Mouse (Mus musculus): ENCODE measurements around the gene Gm10135.
"Not testable (repeated sequence)": the region's sequence is repeated elsewhere in the genome, so short reads cannot be mapped to it uniquely, and the experiment has no call there.

Gm10135 gene

DNA sequence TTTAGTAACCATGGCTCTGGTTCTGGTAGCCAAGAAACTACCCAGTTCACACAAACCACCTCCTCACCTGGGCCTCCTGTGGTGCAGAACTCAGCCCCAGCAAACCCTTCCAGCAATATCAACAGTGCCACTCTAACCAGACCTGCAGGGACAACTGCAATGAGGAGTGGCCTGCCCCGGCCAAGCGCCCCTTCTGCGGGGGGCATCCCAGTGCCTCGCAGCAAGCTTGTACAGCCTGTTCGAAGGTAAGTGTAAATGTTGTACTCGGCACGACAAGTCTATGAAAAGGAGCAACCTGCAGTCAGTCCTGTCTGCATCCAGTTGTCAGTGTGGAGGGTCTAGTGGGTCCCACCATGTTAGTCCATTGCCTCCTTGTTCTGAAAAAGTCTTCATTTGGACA, at the start of gene Gm10135:
Gene Gm10135, minus strand, starts transcription at position 101 of the 400 bp plus-strand sequence.
- in situ Hi-C loops (cut with MseI, MboI), result loop anchor here in 1 of 2 experiments (25.0 kb wide), 1 partner anchor 413 kb away; no protein-coding TSS in a partner anchor

GRCm38 (mm10) chr5:73023801-73024200, 49.3 kb upstream of the Gm10135 start:
- in situ Hi-C loops (cut with MseI, MboI), result no loop called here

DNA sequence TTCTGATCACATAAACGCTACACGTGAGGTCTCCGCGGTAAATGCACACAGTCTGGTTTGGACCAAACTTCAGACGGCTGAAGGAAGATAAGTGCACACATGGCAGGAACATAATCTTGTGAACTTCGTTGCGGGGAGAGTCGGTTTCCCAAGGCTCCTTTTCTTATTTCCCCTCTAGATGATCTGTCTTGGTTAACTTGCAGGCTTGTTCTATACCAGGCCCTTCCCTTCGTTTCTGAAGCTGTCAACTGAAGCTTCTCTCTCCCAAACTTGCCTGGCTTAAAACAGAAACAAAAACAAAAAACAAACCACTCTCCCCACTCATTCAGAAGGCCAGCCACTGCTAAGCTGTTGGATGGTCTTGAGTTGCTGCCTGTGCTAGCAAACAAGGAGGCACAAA, 40.2 kb upstream of the Gm10135 start:
- in situ Hi-C loops (cut with MseI, MboI), result loop anchor here in 1 of 2 experiments (5.0 kb wide), 1 partner anchor 432 kb away; the partner anchor contains the start of gene Zar1

DNA sequence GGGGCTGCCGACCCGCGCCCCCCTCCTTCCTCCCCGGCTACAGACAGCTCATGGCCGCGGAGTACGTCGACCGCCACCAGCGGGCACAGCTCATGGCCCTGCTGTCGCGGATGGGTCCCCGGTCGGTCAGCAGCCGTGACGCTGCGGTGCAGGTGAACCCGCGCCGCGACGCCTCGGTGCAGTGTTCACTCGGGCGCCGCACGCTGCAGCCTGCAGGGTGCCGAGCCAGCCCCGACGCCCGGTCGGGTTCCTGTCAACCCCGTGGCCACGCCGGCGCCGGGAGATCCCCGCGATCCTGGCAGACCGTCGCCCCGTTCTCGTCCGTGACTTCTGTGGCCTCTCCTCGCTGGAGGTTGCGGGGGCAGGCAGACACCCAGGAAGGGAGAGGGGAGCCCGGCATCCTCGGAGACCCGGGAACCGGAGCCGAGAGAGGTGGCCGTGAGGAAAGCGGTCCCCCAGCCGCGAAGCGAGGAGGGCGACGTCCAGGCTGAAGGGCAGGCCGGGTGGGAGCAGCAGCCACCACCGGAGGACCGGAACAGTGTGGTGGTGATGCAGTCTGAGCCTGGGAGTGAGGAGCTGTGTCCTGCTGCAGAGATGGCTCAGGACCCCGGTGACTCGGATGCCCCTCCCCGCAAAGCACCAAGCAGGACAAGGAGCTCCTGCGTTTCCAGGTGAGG, 39.2 kb upstream of the Gm10135 start:
- in situ Hi-C loops (cut with MseI, MboI), result loop anchor here in 1 of 2 experiments (5.0 kb wide), 1 partner anchor 431 kb away; the partner anchor contains the start of gene Zar1

- in situ Hi-C loops (cut with MseI, MboI), result loop anchor here in 1 of 2 experiments (5.0 kb wide), 1 partner anchor 431 kb away; the partner anchor contains the start of gene Zar1
Measured at GRCm38 (mm10) chr5:73012884-73013610, 38.5 kb upstream of the Gm10135 start.

DNA sequence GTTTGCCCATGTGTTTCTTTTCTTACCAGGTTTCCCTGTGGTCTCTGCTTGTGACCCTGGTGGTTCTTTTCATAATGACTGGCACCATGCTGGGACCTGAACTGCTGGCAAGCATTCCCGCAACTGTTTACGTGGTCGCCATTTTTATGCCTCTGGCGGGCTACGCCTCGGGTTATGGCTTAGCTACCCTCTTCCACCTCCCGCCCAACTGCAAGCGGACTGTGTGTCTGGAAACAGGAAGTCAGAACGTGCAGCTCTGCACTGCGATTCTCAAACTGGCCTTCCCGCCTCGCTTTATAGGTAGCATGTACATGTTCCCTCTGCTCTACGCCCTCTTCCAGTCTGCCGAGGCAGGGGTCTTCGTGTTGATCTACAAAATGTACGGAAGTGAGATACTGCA, 37.3 kb upstream of the Gm10135 start:
- in situ Hi-C loops (cut with MseI, MboI), result loop anchor here in 1 of 2 experiments (5.0 kb wide), 1 partner anchor 430 kb away; the partner anchor contains the start of gene Zar1

DNA sequence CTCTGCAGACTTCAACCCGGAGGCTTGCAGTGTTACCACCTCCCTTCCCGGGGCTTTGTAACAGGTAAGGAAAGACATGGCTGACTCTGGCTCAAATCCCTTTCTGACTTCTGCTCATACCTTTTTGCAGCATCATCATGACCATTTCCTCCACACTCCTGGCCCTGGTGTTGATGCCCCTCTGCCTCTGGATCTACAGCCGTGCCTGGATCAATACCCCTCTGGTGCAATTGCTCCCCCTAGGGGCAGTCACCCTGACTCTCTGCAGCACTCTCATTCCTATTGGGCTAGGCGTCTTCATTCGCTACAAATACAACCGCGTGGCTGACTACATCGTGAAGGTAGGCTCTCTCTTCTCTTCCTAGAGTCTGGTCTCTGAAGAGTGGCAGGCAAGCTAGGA, 33.7 kb upstream of the Gm10135 start:
- in situ Hi-C loops (cut with MseI, MboI), result not testable (repeated sequence)

GRCm38 (mm10) chr5:73007582-73007959, 33.1 kb upstream of the Gm10135 start:
- in situ Hi-C loops (cut with MseI, MboI), result no loop called here

GRCm38 (mm10) chr5:73006784-73007581, 32.5 kb upstream of the Gm10135 start, which contains the start of gene Slc10a4:
TSS of gene Slc10a4 (plus strand) at chr5:73006883.
- in situ Hi-C loops (cut with MseI, MboI), result no loop called here

GRCm38 (mm10) chr5:73004046-73004445, 29.5 kb upstream of the Gm10135 start:
- in situ Hi-C loops (cut with MseI, MboI), result no loop called here

DNA sequence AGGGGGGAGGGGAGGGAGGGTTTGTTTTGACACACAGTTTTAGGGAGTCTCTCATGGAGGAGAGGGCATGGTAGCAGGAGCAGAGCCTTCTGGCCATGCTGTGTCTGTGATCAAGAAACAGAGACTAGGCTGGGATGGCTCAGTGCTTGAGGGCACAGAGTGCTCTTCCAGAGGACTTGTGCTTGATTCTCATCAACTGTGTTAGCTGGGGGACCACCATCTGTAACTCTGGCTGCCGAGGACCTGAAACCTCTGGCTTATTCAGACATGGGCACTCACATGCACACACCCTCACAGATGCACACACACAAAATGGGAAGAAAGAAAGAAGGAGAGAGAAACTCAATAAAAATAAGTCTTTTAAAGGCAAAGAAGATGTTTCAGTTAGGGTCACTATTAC, 24.0 kb upstream of the Gm10135 start:
- in situ Hi-C loops (cut with MseI, MboI), result loop anchor here (5.0 to 25.0 kb wide), 2 partner anchors 389 to 401 kb away; no protein-coding TSS in a partner anchor

GRCm38 (mm10) chr5:72995379-72995778, 20.9 kb upstream of the Gm10135 start:
- in situ Hi-C loops (cut with MseI, MboI), result loop anchor here (5.0 to 25.0 kb wide), 2 partner anchors 392 to 398 kb away; no protein-coding TSS in a partner anchor

- in situ Hi-C loops (cut with MseI, MboI), result loop anchor here (5.0 to 25.0 kb wide), 2 partner anchors 392 to 398 kb away; no protein-coding TSS in a partner anchor
Measured at GRCm38 (mm10) chr5:72994928-72995327, 20.4 kb upstream of the Gm10135 start.

DNA sequence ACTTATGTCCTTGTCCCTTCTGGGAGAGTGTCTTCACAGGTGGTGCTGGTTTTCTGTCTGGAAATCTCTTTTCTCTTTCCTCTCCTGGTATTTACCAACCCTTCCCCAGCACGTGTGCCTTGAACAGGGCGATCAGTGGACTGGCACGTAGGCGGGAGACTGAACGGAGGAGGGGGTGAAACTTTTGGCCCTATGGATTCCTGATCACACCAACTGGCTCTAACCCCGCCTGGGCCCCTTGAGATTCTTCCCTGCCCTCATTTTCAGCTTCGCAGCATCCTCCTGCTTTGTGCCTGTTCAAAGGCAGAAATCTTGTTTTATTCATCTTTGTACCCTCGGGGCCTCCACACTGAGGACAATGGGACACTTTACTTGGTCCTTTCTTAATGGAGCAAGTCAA, 19.9 kb upstream of the Gm10135 start:
- in situ Hi-C loops (cut with MseI, MboI), result loop anchor here in 1 of 2 experiments (25.0 kb wide), 1 partner anchor 393 kb away; no protein-coding TSS in a partner anchor

DNA sequence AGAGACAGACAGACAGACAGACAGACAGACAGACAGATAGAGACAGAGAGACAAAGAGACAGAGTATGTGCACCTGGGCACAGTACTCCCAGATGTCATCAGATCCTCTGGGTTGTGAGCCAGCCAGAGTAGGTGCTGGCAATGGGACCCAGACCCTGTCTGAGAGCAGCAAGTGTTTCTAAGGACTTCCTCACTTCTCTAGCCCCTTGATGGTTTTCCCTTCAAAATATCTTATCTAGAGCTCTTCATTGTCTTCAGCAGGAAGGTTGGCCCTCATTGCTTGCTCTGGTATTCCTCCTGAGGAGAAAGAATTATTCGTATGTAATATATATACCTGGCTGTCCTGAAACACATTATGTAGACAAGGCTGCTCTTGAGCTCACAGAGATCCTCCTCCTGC, 18.0 kb upstream of the Gm10135 start:
- in situ Hi-C loops (cut with MseI, MboI), result loop anchor here in 1 of 2 experiments (25.0 kb wide), 1 partner anchor 395 kb away; no protein-coding TSS in a partner anchor

GRCm38 (mm10) chr5:72989756-72990155, 15.3 kb upstream of the Gm10135 start:
- in situ Hi-C loops (cut with MseI, MboI), result loop anchor here in 1 of 2 experiments (25.0 kb wide), 1 partner anchor 398 kb away; no protein-coding TSS in a partner anchor

DNA sequence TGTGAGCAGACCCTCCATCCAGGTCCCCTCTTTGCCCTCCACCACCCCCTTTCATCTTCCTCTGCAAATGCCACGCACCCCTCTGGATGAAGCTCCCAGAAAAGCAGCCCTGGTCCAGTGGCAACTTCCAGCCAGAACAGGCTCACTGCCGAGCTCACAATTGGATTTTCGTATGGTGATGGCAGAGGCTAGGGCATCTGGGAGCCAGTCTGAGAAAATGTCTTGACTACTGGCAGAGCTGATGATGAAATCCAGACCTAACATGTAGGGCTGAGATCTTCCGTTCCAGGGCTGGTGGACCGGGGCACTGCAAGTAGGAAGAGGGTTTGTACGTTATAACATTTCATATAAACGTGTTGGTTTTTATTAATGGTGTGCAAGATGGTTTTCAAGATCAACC, 13.3 kb upstream of the Gm10135 start:
- in situ Hi-C loops (cut with MseI, MboI), result loop anchor here in 1 of 2 experiments (25.0 kb wide), 1 partner anchor 400 kb away; no protein-coding TSS in a partner anchor

DNA sequence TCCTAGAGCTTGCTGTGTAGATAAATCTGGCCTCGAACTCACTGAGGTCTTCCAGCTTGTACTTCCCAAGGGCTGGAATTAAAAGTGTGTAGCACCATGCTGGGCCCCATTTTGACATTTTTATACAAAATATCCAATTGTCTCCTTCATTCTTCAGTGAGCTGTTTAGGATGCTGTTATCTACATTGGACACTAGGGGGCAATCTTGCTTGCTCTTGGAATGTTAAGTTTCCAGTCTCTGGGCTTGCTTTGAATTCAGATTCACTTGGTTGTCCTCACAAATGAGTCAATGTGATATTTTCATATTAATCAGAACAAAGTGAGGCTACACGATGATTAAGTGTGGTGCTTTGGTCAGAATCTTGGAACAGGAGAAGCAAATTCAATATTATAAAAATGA, 9.6 kb upstream of the Gm10135 start:
- in situ Hi-C loops (cut with MseI, MboI), result loop anchor here in 1 of 2 experiments (25.0 kb wide), 1 partner anchor 403 kb away; no protein-coding TSS in a partner anchor

- in situ Hi-C loops (cut with MseI, MboI), result loop anchor here in 1 of 2 experiments (25.0 kb wide), 1 partner anchor 411 kb away; no protein-coding TSS in a partner anchor
Measured at GRCm38 (mm10) chr5:72976539-72976938, 2.0 kb upstream of the Gm10135 start.

GRCm38 (mm10) chr5:72975996-72976395, 1.5 kb upstream of the Gm10135 start:
- in situ Hi-C loops (cut with MseI, MboI), result loop anchor here in 1 of 2 experiments (25.0 kb wide), 1 partner anchor 411 kb away; no protein-coding TSS in a partner anchor

DNA sequence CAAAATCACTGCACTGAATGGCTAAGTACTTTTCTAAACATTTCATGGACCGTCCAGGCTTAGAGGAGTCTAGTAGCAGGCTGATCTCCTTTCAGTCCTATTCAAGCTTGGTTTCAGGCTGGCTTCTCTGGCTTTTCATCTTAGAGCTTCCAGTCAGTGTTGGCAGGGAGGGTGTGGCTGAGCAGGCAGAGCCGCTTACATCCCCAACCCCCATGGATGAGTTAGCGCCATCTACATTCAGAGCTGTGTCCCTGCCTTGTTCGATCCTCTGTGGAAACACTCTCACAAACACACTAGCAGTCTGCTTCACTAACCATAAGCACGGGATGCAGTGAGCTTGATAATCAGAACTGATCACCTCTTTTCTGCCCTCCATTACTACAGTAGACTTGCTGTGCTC, 1.6 kb downstream of the Gm10135 start:
- in situ Hi-C loops (cut with MseI, MboI), result no loop called here
